ENCODE assay signal across 27 mouse cellular contexts in genomic region chr2:97165745-97166144, GRCm38 (mm10).
DNase-seq lines count a peak whose midpoint lies in the region; ATAC-seq lines count a peak whose summit lies in the region.
"Had no signal": no experiment of that assay in that cellular context is flagged by ENCODE, and none has a peak within 500 bp of the region (broad histone marks: within the 10 kb centered on the region; RNA-seq: fewer than 3 reads in every experiment).

No protein-coding gene starts in this region.

- no peaks in the 10 kb centered on the region for H3K36me3 ChIP-seq in forebrain, embryonic 16.5 days (ENCODE audit: control insufficient read depth, insufficient read depth)
- H3K36me3 ChIP-seq in forebrain, embryonic 11.5 days (ENCODE audit: control insufficient read depth, insufficient read depth, low read length) = no peaks in the 10 kb centered on the region
- H3K36me3 ChIP-seq in limb, embryonic 11.5 days (ENCODE audit: control insufficient read depth, insufficient read depth, low read length) = no peaks in the 10 kb centered on the region
- no peaks in the 10 kb centered on the region for H3K36me3 ChIP-seq in limb, embryonic 10.5 days
- H3K36me3 ChIP-seq: embryonic facial prominence, embryonic 12.5 days; embryonic facial prominence, embryonic 15.5 days; G1E; heart, embryonic 10.5 days; heart, embryonic 13.5 days had no signal

- peak; percentile 13 to 43 for DNase-seq in cerebellum, postnatal 14 days
- DNase-seq in cerebellum, adult 8-10 months = no peak
- no peak for DNase-seq in forebrain, embryonic 11.5 days (ENCODE audit: low spot score)
- DNase-seq in limb, embryonic 11.5 days (ENCODE audit: low spot score) = no peak
- no peak for DNase-seq in limb, embryonic 10.5 days (ENCODE audit: low spot score)
- peak; percentile 18 for DNase-seq in brain, embryonic 18.5 days (ENCODE audit: low read depth, low spot score)
- DNase-seq: adrenal gland, adult 2 months; adrenal gland, postnatal 14 days; B cell, adult 2 months; gastrocnemius, postnatal 10 days; gastrocnemius, postnatal 36 days; heart, adult 2 months; heart, postnatal 14 days; heart, postnatal 4 days; kidney, adult 18-20 months had no signal

- no peak overlapping the region for H3K4me3 ChIP-seq in forebrain, embryonic 16.5 days (replicated peaks; ENCODE audit: low read length)
- no peak overlapping the region for H3K4me3 ChIP-seq in forebrain, embryonic 11.5 days (ENCODE audit: low read depth, low read length)
- no peak overlapping the region for H3K4me3 ChIP-seq in limb, embryonic 11.5 days (ENCODE audit: low read depth, low read length)
- H3K4me3 ChIP-seq in limb, embryonic 10.5 days = no peak overlapping the region
- H3K4me3 ChIP-seq: embryonic facial prominence, embryonic 12.5 days; embryonic facial prominence, embryonic 15.5 days; heart, adult 2 months; heart, embryonic 10.5 days; heart, embryonic 13.5 days had no signal

- ATAC-seq in forebrain, embryonic 16.5 days = peak; percentile 23
- ATAC-seq in forebrain, embryonic 11.5 days (replicated peaks; ENCODE audit: low FRiP score) = no peak
- ATAC-seq in limb, embryonic 11.5 days (ENCODE audit: insufficient number of reproducible peaks, low FRiP score, low TSS enrichment, low read depth) = 0 out of 2 replicates have a peak, but pooled peaks have one; percentile 6
- ATAC-seq: hindbrain, postnatal 0 days; inflammation-experienced regulatory T-cells, adult 6 months; intestine, embryonic 16.5 days; Patski had no signal

- H3K4me1 ChIP-seq in forebrain, embryonic 16.5 days (replicated peaks; ENCODE audit: control insufficient read depth, insufficient read depth, low read length) = no peaks in the 10 kb centered on the region
- H3K4me1 ChIP-seq in forebrain, embryonic 11.5 days (replicated peaks; ENCODE audit: control insufficient read depth, insufficient read depth, low read length) = no peaks in the 10 kb centered on the region
- no peaks in the 10 kb centered on the region for H3K4me1 ChIP-seq in limb, embryonic 11.5 days (ENCODE audit: control insufficient read depth, insufficient read depth, low read length)
- no peaks in the 10 kb centered on the region for H3K4me1 ChIP-seq in limb, embryonic 10.5 days
- H3K4me1 ChIP-seq: embryonic facial prominence, embryonic 12.5 days; embryonic facial prominence, embryonic 15.5 days; heart, embryonic 10.5 days; heart, embryonic 13.5 days had no signal

- H3K9me3 ChIP-seq in forebrain, embryonic 16.5 days (ENCODE audit: control insufficient read depth, low read length) = no peaks in the 10 kb centered on the region
- H3K9me3 ChIP-seq in forebrain, embryonic 11.5 days (ENCODE audit: control insufficient read depth, low read length) = no peaks in the 10 kb centered on the region
- no peaks in the 10 kb centered on the region for H3K9me3 ChIP-seq in limb, embryonic 11.5 days (ENCODE audit: control insufficient read depth, low read length)
- H3K9me3 ChIP-seq in limb, embryonic 10.5 days (replicated peaks) = no peaks in the 10 kb centered on the region
- H3K9me3 ChIP-seq: embryonic facial prominence, embryonic 12.5 days; embryonic facial prominence, embryonic 15.5 days; G1E; heart, embryonic 10.5 days; heart, embryonic 13.5 days had no signal

- no peak overlapping the region for H3K27ac ChIP-seq in forebrain, embryonic 16.5 days (ENCODE audit: low read length)
- H3K27ac ChIP-seq in forebrain, embryonic 11.5 days (ENCODE audit: low read depth, low read length) = no peak overlapping the region
- H3K27ac ChIP-seq in limb, embryonic 11.5 days (replicated peaks; ENCODE audit: low read depth, low read length) = no peak overlapping the region
- no peak overlapping the region for H3K27ac ChIP-seq in limb, embryonic 10.5 days
- H3K27ac ChIP-seq: embryonic facial prominence, embryonic 12.5 days; embryonic facial prominence, embryonic 15.5 days; heart, adult 2 months; heart, embryonic 10.5 days; heart, embryonic 13.5 days; hindbrain, embryonic 14.5 days; hindbrain, postnatal 0 days had no signal

- 68% methylated on average over 2 of the region's 2 CpGs for WGBS in forebrain, embryonic 16.5 days
- 95% methylated on average over 2 of the region's 2 CpGs for WGBS in forebrain, embryonic 11.5 days
- WGBS in limb, embryonic 11.5 days = 90% methylated on average over 2 of the region's 2 CpGs
- WGBS in limb, embryonic 10.5 days = 95% methylated on average over 2 of the region's 2 CpGs

- H3K27me3 ChIP-seq in forebrain, embryonic 16.5 days (replicated peaks; ENCODE audit: control insufficient read depth, insufficient read depth, low read length) = no peaks in the 10 kb centered on the region
- H3K27me3 ChIP-seq in forebrain, embryonic 11.5 days (ENCODE audit: control insufficient read depth, insufficient read depth, low read length) = no peaks in the 10 kb centered on the region
- no peaks in the 10 kb centered on the region for H3K27me3 ChIP-seq in limb, embryonic 11.5 days (ENCODE audit: control insufficient read depth, insufficient read depth, low read length)
- H3K27me3 ChIP-seq in limb, embryonic 10.5 days (ENCODE audit: low read depth, poor library complexity, severe bottlenecking) = no peaks in the 10 kb centered on the region
- H3K27me3 ChIP-seq: CH12.LX; embryonic facial prominence, embryonic 12.5 days; embryonic facial prominence, embryonic 15.5 days; heart, embryonic 13.5 days; Patski had no signal

- no peak overlapping the region for H3K9ac ChIP-seq in forebrain, embryonic 16.5 days (replicated peaks; ENCODE audit: low read depth, low read length)
- no peak overlapping the region for H3K9ac ChIP-seq in forebrain, embryonic 11.5 days (ENCODE audit: low read length)
- H3K9ac ChIP-seq in limb, embryonic 11.5 days (ENCODE audit: low read length) = no peak overlapping the region
- H3K9ac ChIP-seq: embryonic facial prominence, embryonic 12.5 days; embryonic facial prominence, embryonic 15.5 days; heart, embryonic 13.5 days; hindbrain, embryonic 14.5 days had no signal

- no peak overlapping the region for H3K4me2 ChIP-seq in forebrain, embryonic 16.5 days (ENCODE audit: low read length)
- H3K4me2 ChIP-seq in forebrain, embryonic 11.5 days (ENCODE audit: low read depth, low read length, severe bottlenecking) = no peak overlapping the region
- H3K4me2 ChIP-seq in limb, embryonic 11.5 days (ENCODE audit: low read depth, severe bottlenecking) = no peak overlapping the region
- H3K4me2 ChIP-seq: embryonic facial prominence, embryonic 12.5 days; embryonic facial prominence, embryonic 15.5 days; heart, embryonic 13.5 days; hindbrain, embryonic 14.5 days had no signal

Comparison
In these comparisons a context has a peak if more than half of its experiments do, and no peak if none do; other contexts are left out.
1. DNase-seq: peak in cerebellum, postnatal 14 days (2 of 2) and brain, embryonic 18.5 days (single experiment); none in cerebellum, adult 8-10 months (single experiment), forebrain, embryonic 11.5 days (single experiment), limb, embryonic 11.5 days (single experiment) and limb, embryonic 10.5 days (single experiment).